Mouse (Mus musculus) stomach, postnatal 0 days (tissue): ENCODE measurements around the gene Fgfr2. TPM values are rescaled to one million over a fixed set of nuclear protein-coding genes. Genes with fewer than 3 reads are reported as not detected.
A peak's percentile ranks its signal among the peaks of the same experiment; 100 is the strongest.

ENCODE experiments used
- ATAC-seq: fragments of 200-750 bp; cut with Nextera tagmentation; 2 replicates; pipeline ENCODE4 v1.8.0; 2017; ENCODE audit not compliant: low FRiP score, low TSS enrichment
- DNase-seq: peaks from one replicate; pipeline ENCODE4 v3.0.0-alpha.2; 2016; ENCODE audit warnings: low spot score
- H3K27ac ChIP-seq: fragments of 300-500 bp; sonication (generic); replicated peaks from 2 replicates; pipeline ENCODE4 v1.5.1; 2014; ENCODE audit warnings: mild to moderate bottlenecking, control low read depth
- H3K27me3 ChIP-seq: fragments of 300-500 bp; sonication (generic); 2 replicates; pipeline ENCODE4 v1.6.1; 2014; ENCODE audit warnings: low read length; ENCODE audit not compliant: control insufficient read depth, insufficient read depth
- H3K36me3 ChIP-seq: fragments of 300-500 bp; sonication (generic); 2 replicates; pipeline ENCODE4 v1.6.1; 2014; ENCODE audit warnings: low read length, mixed read lengths; ENCODE audit not compliant: control insufficient read depth, insufficient read depth
- H3K4me1 ChIP-seq: fragments of 300-500 bp; sonication (generic); replicated peaks from 2 replicates; pipeline ENCODE4 v1.6.1; 2014; ENCODE audit warnings: antibody characterized with exemption; ENCODE audit not compliant: control insufficient read depth, insufficient read depth
- H3K4me2 ChIP-seq: fragments of 300-500 bp; sonication (generic); replicated peaks from 2 replicates; pipeline ENCODE4 v1.6.1; 2014; ENCODE audit warnings: low read depth, mild to moderate bottlenecking, control low read depth, moderate library complexity
- H3K4me3 ChIP-seq: fragments of 300-500 bp; sonication (generic); 2 replicates; pipeline ENCODE4 v1.5.1; 2014; ENCODE audit warnings: low read depth, low read length, control low read depth
- H3K9ac ChIP-seq: fragments of 300-500 bp; sonication (generic); 2 replicates; pipeline ENCODE4 v1.6.1; 2014; ENCODE audit warnings: mild to moderate bottlenecking, low read length, control low read depth, mixed read lengths
- H3K9me3 ChIP-seq: fragments of 300-500 bp; sonication (generic); 2 replicates; pipeline ENCODE4 v1.6.1; 2016; ENCODE audit warnings: low read length; ENCODE audit not compliant: control insufficient read depth
- CTCF ChIP-seq: IDR thresholded peaks from 2 replicates; pipeline ENCODE4 v1.5.1; 2016; ENCODE audit warnings: antibody characterized with exemption, low read depth, mild to moderate bottlenecking, moderate library complexity
- EP300 ChIP-seq: optimal IDR thresholded peaks from 2 replicates; pipeline ENCODE3; 2016; ENCODE audit warnings: antibody characterized with exemption
- WGBS: fragments of 180-500 bp; shearing (Covaris S2); extraction: QIAGEN DNeasy Blood & Tissue Kit; methylation state at CpG from one replicate; pipeline ENCODE4 v1.1.7; 2014; 5-methylcytosine and 5-hydroxymethylcytosine counted together
- polyA plus RNA-seq: library from polyadenylated mRNA; unstranded; fragments of >200 nt; fragmentation: Nextera tagmentation; extraction: Ambion mirVana; gene quantifications from 2 replicates; pipeline ENCODE4 v1.2.1, GENCODE M21; 2015

Gene Fgfr2
- polyA plus RNA-seq, 1 experiment from 2014 or later: 60.8 TPM

DNA sequence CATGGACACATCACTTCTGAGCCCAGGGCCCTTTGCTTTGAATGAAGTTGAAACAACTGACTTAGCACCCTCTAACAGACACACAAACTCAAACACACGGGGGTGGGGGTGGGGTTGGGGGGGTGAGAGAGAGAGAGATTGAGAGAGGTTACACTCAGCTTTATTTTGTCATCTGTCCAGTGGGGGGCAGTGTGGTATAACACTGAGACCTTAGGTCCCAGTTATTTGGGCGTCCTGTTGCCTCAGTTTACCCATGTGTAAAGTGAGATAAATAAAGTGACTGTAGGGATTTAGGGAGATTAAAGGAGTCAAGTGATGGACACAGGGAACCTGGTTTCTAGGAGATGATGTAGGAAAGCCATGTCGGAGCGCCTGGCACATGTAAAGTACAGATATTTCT lies 2382.1 kb downstream of the Fgfr2 start:
- Histone ChIP-seq H3K4me2 (no peak overlapping the region), H3K9ac (no peak overlapping the region), H3K9me3 (no peaks in the 10 kb centered on the region), H3K27me3 (no peaks in the 10 kb centered on the region), H3K4me1 (no peaks in the 10 kb centered on the region), H3K27ac (no peak overlapping the region), H3K36me3 (peaks cover 29% of the 10 kb centered on the region), H3K4me3 (no peak overlapping the region)
- ATAC-seq (no peak), DNase-seq (no peak)
- WGBS: 74% methylated on average over 4 of the region's 4 CpGs
- TF ChIP-seq EP300: no peak
- TF ChIP-seq CTCF: peak; percentile 52

DNA sequence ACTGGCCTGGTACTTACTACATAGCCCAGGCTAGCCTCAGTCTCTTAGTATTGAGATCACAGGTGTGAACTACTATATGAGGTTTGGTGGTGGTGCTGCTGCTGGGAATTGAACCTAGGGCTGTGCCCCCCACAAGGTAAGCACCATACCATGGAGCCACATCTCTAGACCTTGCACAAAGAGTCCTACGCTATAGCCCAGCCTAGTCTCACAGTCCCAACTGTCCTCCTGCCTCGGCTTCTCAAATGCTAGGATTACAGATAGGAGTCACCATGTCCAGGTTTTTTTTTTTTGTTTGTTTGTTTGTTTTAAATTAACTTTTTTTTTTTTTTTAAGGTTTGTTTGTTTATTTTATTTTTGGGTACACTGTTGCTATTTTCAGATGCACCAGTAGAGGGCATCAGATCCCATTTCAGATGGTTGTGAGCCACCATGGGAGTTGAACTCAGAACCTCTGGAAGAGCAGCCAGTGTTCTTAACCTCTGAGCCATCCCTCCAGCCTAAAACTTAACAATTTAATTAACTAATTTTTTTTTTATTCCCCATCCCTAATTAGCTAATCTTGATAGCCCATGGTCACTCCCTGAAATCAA lies 2388.9 kb downstream of the Fgfr2 start:
- Histone ChIP-seq H3K36me3 (peaks cover 7% of the 10 kb centered on the region; the same call in 1 of the 2 replicates), H3K4me2 (no peak overlapping the region)
- no peak for TF ChIP-seq EP300
- peak; percentile 58 for TF ChIP-seq CTCF

DNA sequence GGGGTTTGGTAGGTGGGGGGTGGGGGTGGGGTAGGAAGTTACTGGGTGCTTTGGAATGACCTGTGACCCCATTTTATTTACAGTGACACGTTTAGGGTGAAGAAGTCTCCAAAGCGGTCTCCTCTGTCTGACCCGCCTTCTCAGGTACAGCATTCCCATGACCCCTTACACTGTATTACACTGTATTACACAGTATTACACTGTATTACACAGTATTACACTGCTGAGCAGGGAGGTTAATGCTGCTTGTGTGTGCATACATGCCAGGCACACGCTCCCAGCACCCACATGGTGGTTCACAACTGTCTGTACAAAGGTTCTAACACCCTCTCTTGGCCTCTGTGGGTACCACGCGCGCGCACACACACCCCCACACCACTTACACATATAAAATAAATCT lies 2389.7 kb downstream of the Fgfr2 start:
- H3K9me3 ChIP-seq: no peaks in the 10 kb centered on the region
- no peak overlapping the region for H3K4me3 ChIP-seq
- DNase-seq (no peak), ATAC-seq (no peak)
- no peak overlapping the region for H3K27ac ChIP-seq
- TF ChIP-seq EP300 (no peak), CTCF (no peak)
- WGBS: 94% methylated on average over 8 of the region's 8 CpGs
- H3K36me3 ChIP-seq: peaks cover 12% of the 10 kb centered on the region
- no peak overlapping the region for H3K4me2 ChIP-seq
- no peaks in the 10 kb centered on the region for H3K27me3 ChIP-seq
- H3K4me1 ChIP-seq: no peaks in the 10 kb centered on the region
- no peak overlapping the region for H3K9ac ChIP-seq

More for the DNA sequence above, 2388.9 kb downstream of the Fgfr2 start:
- Histone ChIP-seq H3K27me3 (no peaks in the 10 kb centered on the region), H3K9me3 (no peaks in the 10 kb centered on the region), H3K4me3 (no peak overlapping the region), H3K4me1 (no peaks in the 10 kb centered on the region), H3K27ac (no peak overlapping the region), H3K9ac (no peak overlapping the region)
- DNase-seq (no peak), ATAC-seq (no peak)
- WGBS: 94% methylated on average over 2 of the region's 2 CpGs

DNA sequence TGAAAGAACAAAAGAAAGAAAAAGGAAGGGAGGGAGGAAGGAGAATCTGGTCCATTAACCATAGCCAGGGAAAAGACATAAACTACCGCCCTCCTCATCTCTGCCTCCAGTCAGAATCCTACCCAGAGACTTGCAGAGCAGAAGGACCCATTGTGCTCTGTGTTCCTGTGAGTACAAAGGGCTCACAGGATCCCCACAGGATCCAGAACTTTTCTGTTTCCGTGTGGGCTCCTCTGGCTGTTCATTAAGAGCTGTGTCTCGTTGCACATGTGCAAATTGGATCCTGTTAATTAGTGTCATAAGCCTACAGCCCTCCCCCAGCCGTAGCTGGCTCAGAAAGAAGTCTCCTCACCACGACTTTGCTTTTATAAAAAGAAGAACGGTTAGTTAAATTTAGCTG lies 2390.2 kb downstream of the Fgfr2 start:
- Histone ChIP-seq H3K4me1 (no peaks in the 10 kb centered on the region), H3K36me3 (peaks cover 14% of the 10 kb centered on the region), H3K4me2 (no peak overlapping the region), H3K9me3 (no peaks in the 10 kb centered on the region), H3K4me3 (no peak overlapping the region), H3K27me3 (no peaks in the 10 kb centered on the region), H3K9ac (no peak overlapping the region), H3K27ac (no peak overlapping the region)
- DNase-seq: no peak
- 70% methylated on average over 6 of the region's 6 CpGs for WGBS
- TF ChIP-seq CTCF: no peak
- no peak for TF ChIP-seq EP300
- no peak for ATAC-seq

DNA sequence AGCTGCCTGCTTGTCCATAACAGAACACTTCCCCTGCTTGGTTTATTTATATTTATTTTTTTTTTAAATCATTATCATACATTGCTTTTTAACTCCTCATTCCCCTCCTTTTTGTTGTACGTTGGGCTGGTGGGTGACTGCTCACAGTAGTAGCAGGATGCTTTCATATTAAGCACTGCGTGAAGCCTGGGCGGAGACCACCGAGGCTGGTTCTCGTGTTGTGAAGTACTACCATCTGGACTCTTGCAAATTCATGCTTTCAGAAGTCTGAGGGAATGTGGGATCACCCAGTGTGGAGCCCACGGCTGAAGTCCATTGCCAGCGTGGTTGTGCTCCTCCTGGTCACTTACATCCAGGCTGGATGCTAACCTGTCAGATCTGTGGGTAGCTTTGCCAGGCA lies 2391.4 kb downstream of the Fgfr2 start:
- no peak for ATAC-seq
- H3K4me3 ChIP-seq: no peak overlapping the region
- no peak overlapping the region for H3K9ac ChIP-seq
- DNase-seq: no peak
- no peak overlapping the region for H3K27ac ChIP-seq
- 63% methylated on average over 7 of the region's 7 CpGs for WGBS
- H3K36me3 ChIP-seq: peaks cover 14% of the 10 kb centered on the region
- no peak overlapping the region for H3K4me2 ChIP-seq
- H3K27me3 ChIP-seq: no peaks in the 10 kb centered on the region
- H3K4me1 ChIP-seq: no peaks in the 10 kb centered on the region
- TF ChIP-seq CTCF: no peak
- TF ChIP-seq EP300: no peak
- H3K9me3 ChIP-seq: no peaks in the 10 kb centered on the region

DNA sequence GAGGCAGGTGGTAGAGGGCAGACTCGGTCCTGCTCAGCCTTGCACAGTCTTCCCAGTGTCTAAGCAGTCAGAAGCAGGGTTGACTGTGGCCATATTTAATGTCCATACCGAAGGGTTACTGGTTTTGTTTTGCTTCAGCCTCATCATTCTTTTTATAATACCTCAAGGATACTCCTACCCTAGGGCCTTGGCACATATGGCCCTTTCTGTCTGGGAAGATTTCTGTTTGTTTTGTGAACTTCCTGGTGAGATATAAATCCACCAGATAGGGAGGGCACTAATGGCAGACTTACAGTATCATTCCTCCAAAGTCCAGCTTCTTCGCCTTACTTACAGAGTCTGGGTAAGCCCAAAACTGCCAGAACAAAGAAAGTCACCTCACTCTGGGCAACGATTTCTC lies 2395.6 kb downstream of the Fgfr2 start:
- Histone ChIP-seq H3K4me1 (no peaks in the 10 kb centered on the region), H3K4me3 (no peak overlapping the region), H3K27me3 (no peaks in the 10 kb centered on the region), H3K9ac (no peak overlapping the region), H3K4me2 (no peak overlapping the region), H3K9me3 (no peaks in the 10 kb centered on the region), H3K36me3 (peaks cover 9% of the 10 kb centered on the region), H3K27ac (no peak overlapping the region)
- WGBS: 82% methylated on average over 4 of the region's 4 CpGs
- TF ChIP-seq EP300 (no peak), CTCF (no peak)
- no peak for ATAC-seq
- no peak for DNase-seq
